Mouse (Mus musculus): ENCODE data around the gene Egflam. TPM values are rescaled to one million over a fixed set of nuclear protein-coding genes. Genes with fewer than 3 reads are reported as not detected.
A peak's percentile ranks its signal among the peaks of the same experiment; 100 is the strongest.

Egflam gene
- total RNA-seq (2021) (1 to 10 TPM; 3.4 to 3.5 TPM), polyA plus RNA-seq (2012; rRNA removed) (5.6 and 6.9 TPM in 2 replicates)
- long read RNA-seq, full-length matches to known transcripts: 2 of 3 reads
- long read RNA-seq, partial matches to known transcripts: 1 of 3 reads
- long read RNA-seq, other reads (novel, unspliced or antisense): 0 of 3 reads

DNA sequence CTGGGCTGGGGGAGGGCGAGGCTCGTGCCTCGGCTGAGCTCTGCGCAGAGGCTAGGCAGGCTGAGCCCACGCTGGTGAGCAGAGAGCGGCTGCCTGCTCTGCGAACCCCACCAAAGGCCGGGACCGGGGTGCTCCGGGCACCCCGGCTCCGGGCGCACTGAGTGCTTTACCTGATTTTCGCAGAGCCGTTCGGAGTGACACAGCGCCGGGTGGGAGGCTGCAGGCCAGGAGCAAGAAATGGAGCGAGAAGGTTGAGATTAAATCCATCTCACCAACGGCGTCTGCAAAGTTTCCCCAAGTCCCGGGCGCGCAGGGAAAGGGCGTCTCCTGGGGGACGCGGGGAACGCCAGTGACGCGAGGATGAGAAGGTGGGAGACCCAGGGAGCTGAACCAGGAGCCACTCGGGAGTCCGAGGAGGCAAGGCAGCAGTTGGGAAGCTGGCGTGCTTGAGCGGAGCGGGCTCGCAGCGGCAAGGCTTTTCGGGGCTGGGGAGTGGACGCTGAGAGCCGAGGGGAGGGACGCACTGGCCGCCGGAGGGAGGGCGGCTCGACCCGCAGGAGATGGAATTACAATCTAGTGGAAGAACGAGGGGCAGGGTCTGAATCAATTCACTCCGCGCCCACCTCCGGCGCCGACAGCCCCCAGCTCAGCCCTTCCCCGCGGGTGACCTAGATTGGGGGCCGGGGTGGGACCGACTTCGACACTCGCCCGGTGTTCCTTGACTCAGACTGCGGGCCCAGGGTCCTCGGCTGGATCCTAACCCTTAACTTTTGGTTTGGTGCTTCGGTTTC is at the start of gene Egflam:
TSS of gene Egflam (minus strand) at position 578 of the 791 bp plus-strand sequence.
- DNase-seq: peak; percentile 38

DNA sequence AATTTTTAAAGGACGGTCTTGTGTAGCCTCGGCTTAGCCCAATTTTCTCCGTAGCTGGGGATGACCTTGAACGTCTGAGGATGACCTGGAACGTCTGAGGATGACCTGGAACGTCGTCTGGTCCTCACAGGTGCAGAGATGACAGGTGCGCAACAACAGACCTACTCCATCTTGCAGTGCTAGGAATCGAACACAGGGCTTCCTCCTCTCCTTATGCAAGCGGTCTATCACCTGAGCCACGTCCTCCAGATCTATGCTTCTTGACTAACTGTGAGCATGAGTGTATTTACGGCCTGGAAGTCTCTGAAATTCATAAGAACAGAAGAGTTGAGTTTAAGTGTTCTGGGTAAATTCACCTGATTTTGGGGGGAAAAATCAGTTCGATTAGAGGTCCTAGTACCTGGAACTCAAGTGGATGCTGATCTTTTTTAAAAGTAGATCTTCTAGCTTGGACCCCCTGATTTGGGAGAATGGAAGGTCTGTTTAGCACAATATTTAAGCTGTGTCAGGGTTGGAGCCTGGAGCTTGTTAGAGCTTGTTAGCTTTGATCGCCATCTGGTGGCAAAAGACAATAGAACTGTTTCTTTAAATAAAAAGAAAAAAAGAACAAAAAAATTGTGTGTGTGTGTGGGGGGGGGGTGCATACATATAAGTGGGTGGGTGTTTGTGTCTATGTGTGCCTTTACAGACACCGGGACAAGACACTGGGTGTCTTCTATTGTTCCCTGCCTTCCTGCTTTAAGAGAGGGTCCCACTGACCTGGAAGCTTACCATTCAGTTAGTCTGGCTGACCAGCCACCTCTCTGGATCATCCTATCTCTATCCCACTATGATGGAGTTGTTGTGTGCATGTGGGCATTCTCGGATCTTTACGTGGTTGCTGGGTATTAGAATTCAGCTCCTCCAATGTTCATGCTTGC is 45.5 kb upstream of the Egflam start:
- DNase-seq: no peak

DNA sequence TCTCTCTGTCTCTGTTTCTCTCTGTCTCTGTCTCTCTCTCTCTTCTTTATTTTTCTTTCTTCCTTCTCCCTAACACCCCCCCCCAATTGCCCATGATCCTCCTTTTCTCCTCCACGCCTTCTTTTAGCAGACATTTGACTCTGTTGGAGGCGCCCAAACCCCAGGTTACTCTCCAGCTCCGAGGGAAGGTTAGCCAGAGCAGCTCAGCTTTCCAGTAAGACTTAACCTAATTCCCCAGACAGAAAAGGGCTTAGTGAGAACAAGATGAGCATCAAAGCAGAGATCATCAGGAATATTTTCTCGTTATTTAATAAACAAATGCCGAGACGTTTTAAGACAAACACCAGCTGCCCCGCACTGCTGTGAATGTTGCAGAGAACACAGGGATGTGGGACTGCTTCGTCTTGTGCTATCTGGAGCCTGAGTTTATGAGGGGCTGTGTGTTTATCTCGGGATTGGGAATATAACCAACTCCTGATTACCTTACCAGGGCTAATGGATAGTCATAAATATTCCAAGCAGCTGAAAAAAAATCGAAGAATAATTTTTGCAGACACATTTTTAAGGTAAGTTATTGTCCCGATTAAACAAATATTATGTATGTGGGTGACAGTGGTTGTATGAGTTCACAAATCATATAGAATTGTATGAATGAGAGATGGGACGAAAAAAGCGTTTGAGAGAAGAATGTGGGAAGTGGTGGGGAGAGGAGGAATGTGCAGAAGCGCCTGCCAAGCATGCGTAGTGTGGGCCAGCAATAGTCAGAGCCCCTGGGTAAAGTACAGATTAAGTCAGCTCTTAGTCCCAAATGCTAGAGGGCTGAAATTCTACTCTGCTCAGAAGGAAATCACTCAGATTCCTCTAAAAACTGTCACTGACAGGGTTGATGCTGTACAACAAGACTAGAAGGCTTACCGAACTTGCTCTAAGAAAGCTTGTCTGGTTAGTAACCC is 44.2 kb upstream of the Egflam start:
- no peak for DNase-seq

DNA sequence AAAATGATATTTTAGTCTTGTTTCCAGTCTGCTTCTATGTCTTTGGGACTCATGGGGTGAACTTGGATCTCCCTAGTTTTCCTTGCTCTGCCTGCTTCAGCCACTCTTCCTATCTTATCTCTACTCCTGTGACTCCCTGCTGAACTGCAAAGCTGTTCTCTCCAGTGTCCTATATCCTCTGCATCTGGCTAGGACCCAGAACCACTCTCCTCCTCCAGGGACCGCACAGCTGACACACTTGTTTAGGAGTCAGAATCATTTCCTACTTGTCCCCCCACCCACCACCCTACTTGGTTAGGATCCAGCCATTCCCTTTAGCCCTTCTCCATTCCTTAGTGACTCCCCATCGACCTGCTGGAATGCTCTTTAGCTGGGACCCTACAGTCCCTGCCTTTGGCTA is 26.1 kb upstream of the Egflam start:
- DNase-seq: no peak

DNA sequence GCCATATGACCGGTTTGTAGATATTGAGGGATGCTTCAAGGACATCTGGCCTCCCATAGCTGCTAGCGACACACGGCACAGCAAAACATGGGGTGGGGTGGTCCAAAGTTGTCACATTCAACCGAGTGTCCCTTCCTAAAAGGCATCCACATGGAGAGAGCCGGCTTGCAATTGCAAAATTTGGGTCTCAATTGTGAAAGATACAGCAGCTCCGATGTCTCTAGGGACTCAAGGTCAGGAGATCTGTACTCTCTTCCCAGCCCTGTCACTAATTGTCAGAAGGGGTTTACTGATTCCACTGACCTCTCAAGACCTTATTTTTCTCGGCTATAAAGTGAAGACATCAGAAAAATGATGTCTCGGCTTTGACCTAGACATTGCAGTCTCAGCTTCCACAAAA is 6.3 kb upstream of the Egflam start:
- DNase-seq: no peak

DNA sequence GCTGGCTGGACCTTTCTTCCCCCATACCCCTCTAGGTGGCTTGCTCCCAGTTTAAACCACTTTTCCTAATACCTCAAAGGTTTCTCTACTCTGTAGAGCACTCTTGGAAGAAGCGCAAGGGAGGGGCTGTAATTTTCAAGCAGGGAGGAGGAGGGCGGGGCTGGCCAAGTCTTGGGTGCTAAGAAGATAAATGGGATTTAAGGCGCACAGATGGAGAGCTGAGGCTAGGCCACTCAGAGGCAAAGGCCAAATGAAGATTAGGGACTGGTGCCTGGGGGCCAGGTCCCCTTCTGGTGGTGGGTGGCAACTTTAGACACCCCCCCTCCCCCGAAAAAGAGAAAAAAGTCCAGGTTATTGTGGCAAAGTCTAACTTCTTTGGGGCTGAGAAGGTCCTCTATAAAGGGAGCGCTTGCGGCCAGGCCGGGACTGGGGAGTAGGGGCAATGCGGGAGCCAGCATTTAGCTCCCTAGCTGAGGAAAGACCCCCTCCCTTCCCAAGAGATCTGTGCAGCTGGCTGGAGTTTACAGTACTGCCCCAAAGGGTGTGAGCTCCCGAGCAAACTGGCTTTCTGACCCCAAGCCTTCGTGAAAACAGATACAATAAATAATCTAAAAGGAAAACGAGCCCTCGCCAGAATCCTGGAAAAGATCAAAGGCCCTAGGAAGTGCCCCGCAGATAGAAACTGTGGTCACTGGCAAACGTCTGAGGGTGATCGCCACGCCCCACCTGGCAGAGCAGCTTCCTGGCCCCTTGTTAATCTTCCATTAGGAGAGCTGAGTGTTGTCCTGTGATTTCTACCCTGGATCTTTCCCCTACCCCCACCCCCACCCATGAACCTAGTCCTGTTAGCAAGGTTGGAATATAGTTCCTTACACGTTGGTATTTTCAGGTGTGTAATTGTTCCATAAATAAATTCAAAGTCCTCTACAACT is 680 bp upstream of the Egflam start:
- DNase-seq: peak; percentile 18

DNA sequence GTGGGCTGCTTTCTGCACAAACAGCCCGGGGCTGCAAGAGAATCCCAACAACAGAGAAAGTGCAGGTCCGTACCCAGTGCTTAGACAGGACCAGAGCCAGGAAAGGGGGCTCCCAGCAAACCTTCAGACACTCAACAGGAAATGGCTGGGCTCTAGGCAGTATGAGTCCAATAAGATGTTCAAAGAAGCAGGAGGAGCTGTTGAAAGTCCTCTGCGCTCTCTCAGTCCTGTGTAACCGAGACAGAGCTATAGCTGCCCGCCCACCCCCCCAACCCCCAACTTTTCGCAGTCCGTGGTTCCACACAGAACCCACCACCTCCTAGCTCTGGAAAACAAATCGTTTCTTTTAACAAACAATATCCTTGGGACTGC is 763 bp downstream of the Egflam start:
- DNase-seq: no peak

DNA sequence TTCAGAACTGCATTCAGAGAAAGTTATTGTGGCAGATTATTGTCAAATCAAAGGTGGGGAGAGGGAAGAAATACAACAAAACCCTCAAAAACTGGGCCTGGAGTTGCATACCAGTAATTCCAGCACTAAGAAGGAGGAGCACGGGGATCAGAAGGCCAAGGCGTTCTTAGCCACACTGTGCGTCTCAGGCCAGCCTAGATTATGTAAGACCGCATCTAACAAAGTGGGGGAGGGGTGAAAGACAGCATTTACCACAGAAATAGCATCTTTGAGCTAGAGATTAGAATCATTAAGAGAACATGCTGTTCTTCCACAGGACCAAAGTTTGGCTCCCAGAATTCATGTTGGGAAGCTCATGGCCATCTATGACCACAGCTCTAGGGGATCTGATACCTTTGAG is 14.8 kb downstream of the Egflam start:
- no peak for DNase-seq

DNA sequence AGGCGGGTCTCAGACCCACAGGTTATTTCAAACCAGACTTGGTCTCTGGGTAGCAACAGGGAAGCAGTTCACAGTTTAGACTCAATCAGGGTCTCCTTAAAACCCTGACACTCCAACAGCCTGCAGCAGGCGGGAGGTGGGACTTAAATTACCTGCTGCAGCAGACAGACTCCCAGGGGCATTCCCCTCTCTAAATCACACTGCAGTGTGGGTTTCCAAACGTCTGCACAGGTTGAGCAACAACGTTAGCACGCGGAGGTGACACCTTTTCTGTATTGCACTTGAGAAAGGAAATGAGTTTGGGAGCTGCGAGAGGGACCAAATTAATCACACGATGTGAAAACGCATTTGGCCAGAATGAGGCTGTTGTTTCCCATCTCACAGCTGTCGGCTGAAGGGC is 15.7 kb downstream of the Egflam start:
- DNase-seq: no peak

DNA sequence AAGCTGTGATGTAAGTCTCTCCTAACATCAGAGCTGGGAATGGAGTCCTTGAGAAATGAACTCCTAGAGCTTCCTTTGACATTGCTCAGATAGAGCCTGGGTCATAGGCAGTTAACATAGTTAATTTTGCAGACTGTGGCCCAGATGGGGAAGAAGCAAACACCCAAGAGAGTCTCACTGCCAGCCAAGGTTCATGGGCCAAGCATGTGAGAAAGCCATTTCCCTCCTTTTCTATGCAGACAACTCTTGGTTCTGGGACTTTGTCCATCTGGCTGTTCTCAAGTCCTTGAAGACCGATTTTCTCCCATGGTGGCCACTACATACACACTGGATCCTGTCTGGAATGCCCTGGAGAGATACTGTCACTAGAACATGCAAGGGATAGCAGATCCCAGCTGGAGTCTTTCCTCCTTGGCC is 45.6 kb downstream of the Egflam start:
- DNase-seq: no peak

DNA sequence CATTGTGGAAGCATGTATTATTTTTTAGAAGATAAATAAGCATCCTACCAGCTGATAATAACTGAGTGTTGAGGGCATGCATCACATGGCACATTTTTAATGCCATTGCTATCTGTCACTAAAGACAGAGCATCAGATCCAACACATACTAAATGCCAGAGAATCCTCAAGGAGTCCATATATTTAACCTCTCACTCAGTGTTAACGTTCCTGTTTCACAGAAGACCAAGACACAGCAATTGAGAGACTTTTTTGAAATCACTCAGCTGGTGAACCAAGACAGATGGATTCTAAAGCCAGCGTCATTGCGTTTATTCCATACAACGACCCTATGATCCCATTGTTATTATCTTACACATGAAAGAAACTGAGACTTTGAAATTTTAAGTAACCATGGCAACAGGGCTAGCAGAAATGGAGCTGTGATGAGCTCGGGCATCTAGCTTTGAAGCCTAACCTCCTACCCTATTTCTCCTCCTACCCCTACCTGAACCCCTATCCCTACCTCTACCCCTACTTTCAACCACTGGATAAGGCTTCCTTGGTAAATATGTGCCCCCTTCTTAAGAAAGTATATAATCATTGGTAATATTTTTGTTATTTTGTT is 57.4 kb downstream of the Egflam start:
- no peak for DNase-seq

DNA sequence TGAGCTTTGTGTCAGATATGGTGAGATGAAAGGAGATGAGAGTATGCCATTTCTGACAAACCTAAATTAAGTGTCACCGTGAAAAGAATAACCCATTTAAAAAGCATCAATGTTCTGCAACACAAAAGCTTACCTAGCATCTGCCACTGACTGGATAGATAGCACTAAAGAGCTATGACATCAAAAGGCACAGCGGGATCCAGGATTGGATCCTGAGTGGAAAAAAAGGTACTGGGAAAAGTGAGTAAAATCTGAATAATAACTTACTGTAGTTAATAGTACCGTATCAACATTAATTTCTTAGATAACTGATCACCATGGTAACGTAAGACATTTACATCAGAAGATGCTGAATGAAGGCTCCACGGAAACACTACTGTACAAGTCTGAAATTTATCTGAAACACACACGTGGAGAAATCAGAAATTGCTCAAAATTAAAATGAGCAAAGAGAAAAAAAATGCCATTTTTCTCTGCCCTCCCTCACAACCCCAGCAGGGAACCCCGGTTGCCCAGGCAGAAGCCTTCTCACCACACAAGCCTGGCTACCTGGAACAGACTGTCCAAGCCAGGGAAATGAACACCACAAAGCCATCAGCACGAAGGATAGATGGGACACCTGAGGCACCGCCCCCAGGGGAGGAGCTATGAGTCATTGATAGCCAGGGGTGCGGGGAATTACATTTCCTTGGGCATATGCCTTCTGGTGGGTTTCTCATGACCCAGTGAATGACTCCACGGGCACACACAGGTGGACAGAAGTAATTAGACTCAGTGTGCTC is 63.5 kb downstream of the Egflam start:
- DNase-seq: no peak

DNA sequence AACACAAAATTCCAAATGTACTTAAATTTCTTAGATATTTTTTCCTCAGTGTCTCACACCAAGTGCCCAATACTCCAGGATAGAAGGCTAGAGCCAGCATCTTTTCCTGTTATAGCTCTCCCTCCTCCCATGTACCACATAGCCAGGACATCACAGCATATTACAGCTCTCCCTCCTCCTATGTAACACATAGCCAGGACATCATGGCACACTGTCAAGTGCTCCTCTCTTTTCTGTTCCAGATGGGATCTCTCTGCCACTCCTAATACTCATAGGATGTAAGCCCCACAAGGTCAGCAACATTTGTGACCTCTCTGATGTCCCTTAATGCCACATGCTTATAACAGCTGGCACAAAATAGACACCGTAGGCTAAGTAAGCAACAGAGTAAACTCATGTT is 65.3 kb downstream of the Egflam start:
- DNase-seq: no peak

DNA sequence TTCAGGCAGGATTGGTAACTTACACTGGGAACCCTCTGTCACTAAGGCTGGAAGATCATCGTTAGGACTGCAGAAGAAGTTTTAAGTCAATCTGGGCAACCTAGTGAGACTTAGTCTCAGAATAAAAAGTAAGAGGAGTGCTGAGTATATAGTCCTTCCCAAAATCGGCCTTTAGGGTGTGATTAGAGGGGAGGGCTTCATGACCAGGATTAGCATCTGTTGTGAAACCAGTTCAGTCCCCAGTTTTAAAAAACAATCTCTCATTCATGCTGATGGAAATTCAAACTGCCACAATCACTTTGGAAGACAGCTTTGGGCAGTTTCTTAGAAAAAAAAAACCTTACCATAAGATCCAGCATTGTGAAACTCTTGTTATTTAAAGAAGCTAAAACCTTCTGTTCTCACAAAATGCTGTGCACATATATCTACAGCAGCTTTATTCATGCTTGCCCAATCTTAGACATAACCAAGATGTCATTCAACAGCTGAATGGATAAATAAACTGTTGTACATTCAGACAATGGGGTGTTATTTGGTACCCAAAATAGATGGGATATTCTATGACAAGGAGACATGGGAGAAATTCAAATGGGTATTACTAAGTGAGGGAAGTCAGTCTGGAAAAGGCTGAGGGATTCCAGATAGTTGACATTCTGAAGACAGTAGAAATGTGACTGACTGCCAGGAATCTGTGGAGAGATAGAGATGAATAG is 75.4 kb downstream of the Egflam start:
- no peak for DNase-seq

DNA sequence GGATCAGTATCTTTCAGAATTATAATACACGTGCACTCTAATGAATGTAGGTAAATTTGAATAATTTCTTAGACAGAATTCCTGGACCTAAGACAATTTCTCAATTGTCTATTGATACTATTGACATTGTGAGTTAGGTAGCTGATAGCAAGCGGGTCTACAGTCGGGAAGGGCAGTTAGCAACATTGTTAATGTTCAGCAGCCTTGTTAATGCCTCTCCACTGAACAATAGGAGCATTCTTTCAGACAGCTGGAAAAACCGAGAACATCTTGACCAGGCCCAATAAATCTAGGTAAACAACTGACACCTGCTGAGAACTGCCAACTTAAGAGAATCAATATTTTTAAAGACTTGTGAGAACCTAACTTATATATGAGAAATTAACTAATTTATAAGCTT is 77.3 kb downstream of the Egflam start:
- no peak for DNase-seq

DNA sequence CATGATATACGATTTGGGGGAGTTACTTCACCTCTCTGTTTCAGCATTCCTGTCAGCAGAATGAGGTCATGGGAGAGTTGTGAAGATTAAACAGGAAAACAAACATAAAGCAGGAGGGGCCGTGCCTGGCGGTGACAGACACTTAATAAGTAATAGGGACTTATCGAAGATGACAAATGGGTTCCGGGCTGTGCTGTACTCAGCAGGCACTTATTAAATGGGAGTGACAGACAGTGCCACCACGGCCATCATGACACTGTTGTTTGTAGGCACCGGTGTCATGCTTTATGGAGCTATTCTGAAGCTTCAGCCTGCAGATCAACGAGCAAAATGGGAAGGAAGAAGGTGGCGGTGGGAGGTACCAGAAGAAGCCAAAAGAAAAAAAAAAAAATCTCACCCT is 82.7 kb downstream of the Egflam start:
- no peak for DNase-seq

DNA sequence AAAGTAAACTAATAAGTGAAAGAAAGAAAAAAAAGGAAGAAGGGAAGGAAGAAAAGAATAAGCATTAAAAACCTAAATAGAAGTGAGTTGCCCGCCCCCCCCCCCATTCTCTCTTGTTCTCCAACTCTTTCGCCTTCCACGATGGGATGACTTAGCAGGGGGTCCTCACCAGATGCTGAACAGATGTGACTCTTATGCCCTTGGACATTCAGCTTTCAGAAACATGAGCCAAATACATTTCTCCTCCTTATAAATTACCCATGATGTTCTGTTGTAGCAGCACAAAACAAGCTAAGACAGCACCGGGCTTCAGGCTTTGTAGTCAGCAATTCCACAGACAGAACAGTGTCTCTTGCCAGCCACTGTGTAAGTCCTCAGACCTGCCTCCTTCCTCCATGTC is 89.5 kb downstream of the Egflam start:
- no peak for DNase-seq

DNA sequence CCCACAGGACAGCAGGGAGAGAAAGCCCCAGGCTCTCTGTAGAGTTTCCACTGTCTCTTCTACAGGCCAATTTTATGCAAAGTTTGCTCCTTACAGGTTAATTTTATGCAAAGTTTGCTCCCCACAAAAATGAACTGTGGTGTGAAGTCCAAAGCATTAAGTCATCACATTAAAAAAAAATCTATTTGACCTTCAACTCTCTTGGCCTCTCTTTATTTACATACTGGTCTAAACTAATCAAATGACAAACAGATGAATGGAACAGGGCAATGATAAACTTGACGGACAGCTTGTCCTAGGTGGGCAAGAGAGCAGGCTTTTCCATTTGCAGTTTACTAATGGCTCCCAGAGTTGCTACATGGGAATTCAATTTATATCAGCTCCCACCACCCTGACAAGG is 98.3 kb downstream of the Egflam start:
- DNase-seq: no peak

DNA sequence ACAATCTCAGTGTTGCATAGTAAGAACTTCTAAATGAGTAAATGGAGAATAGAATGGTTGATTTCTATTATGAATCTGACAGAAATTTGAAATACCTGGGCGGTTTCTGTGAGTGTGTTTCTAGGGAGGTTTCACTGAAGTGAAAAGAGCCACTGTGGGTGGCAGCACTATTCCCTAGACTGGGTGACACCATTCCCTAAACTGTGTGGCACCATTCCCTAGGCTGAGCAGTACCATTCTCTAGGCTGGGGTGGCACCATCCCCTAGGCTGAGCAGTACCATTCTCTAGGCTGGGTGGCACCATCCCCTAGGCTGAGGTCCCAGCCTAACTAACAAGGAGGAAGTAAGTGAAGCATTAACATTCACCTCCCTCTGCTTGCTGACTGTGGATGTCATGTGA is 103.0 kb downstream of the Egflam start:
- no peak for DNase-seq
